Mouse (Mus musculus): ENCODE data around the gene Rpl36al.

The Rpl36al gene

GRCm38 (mm10) chr12:69158765-69159577, 24.9 kb downstream of the Rpl36al start, which contains the start of gene Rps29:
Gene Rps29, minus strand, starts transcription at chr12:69159186.
- DNase-seq (ENCODE audit: low read depth, low spot score): peak; percentile 96

GRCm38 (mm10) chr12:69158366-69158764, 25.5 kb downstream of the Rpl36al start:
- peak; percentile 3 for DNase-seq (ENCODE audit: low read depth, low spot score)

- no peak for DNase-seq (ENCODE audit: low read depth, low spot score)
These were observed 26.8 kb downstream of the Rpl36al start for GRCm38 (mm10) chr12:69157107-69157506.

GRCm38 (mm10) chr12:69156436-69156835, 27.4 kb downstream of the Rpl36al start:
- DNase-seq (ENCODE audit: low read depth, low spot score): no peak

GRCm38 (mm10) chr12:69155923-69156322, 28.0 kb downstream of the Rpl36al start:
- DNase-seq (ENCODE audit: low read depth, low spot score): no peak

- DNase-seq (ENCODE audit: low read depth, low spot score): no peak
These were observed 33.8 kb downstream of the Rpl36al start for GRCm38 (mm10) chr12:69150049-69150448.

GRCm38 (mm10) chr12:69147166-69147735, 36.6 kb downstream of the Rpl36al start:
- no peak for DNase-seq (ENCODE audit: low read depth, low spot score)

GRCm38 (mm10) chr12:69143460-69143859, 40.4 kb downstream of the Rpl36al start:
- DNase-seq (ENCODE audit: low read depth, low spot score): no peak

- no peak for DNase-seq (ENCODE audit: low read depth, low spot score)
These were observed 44.0 kb downstream of the Rpl36al start for GRCm38 (mm10) chr12:69139841-69140240.

GRCm38 (mm10) chr12:69139201-69139600, 44.7 kb downstream of the Rpl36al start:
- DNase-seq (ENCODE audit: low read depth, low spot score): no peak
